Mouse (Mus musculus): ENCODE measurements around the gene Akap7. TPM values are rescaled to one million over a fixed set of nuclear protein-coding genes. Genes with fewer than 3 reads are reported as not detected.

The Akap7 gene
- total RNA-seq (2021), result 10 to 100 TPM; 53.2 to 68.6 TPM

DNA sequence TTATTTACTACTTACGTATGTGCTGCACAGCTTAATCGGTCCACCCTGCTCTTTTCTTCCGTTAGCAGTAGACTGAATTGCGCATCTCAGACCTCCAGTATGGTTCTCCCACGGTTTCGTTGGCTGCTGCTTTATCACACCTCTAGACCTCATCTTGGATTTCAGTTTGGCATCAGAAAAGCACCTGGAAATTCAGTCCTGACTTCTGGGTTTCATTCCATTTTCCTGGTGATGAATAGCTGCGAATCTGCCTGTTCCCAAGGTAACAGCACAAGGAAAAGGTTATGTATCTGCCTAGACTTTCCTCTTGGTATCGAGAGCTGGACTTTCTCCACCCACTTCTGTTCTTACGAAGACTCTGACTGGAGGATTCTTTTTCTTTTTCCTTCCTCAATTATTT, at the start of gene Akap7:
Akap7 (minus strand) TSS at position 101 of the 400 bp plus-strand sequence.
- no peak for DNase-seq
- intact Hi-C loops (cut with DNase I), result no loop called here

DNA sequence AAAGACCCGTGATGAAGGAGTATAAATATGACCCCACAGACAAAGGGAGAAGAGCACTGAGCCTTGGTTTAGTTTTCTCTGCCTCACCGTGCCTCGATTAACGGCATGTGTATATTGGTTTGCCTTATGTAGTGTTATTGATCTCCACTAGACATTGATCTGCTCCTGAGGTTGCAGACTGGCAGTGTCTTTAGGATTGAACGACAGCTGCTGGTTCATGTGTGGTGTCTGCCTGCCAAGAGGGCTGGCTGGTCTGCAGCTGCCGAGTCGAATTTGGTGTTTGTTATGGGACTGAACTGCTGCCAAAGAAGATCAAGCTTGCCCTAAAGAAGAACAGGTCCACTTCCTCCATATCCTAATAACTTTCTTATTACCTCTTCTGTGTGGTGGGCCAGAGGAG, 46.7 kb upstream of the Akap7 start:
- intact Hi-C loops (cut with DNase I), result no loop called here
- no peak for DNase-seq

DNA sequence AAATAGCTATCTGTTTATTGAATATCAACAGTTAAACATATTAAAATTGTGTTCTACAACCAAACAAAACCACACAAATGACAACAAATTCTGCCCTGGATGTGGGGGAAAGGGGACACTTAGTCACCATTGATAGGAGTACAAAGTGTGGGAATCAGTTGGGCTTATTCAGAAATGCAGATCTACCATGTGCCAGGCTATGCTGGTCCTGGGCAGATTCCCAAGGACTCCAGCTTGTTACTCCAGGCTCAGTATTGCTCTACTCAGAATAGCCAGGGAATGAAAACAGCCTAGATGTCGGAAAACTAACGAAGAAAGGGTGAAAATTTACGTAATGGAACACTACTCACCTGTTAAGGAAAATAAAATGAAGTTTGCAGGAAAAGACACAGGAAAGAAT, 46.3 kb upstream of the Akap7 start:
- intact Hi-C loops (cut with DNase I), result no loop called here
- DNase-seq, result no peak

DNA sequence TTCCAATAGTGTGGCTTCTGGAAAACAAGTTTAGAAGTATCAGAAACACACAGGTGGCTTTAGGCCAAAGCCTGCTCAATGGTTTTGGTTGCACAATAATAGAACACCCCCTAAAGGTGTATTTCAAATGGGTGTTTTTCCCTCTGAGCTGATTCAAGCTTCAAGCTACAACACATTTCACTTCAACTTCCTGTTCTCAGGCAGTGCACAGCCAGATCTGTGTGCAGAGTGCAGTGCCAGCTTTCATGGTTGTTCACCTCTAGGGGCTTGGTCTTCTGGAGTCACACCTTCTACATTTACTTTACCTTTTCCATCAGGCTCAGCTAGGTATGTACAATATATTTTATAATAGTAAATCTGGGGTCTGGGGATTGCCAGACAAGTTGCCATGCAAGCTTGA, 35.1 kb upstream of the Akap7 start:
- intact Hi-C loops (cut with DNase I), result no loop called here
- no peak for DNase-seq

DNA sequence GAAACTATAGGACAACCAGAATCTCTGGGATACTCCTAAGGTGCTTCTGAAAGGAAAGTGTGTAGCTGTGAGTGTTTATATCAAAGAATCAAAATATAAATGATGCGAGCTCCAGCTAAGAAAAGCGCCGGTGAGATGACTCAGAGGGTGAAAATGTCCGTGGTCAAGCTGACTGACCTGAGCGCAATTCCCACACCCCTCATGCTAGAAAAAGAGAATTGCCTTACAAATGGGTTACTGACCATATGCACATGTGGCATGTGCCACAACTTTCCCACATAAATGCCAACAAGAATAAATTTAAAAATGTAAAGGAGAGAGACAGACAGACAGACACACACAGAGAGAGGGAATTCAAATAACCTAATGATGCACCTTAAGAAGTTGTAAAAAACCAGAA, 33.0 kb upstream of the Akap7 start:
- DNase-seq, result no peak
- intact Hi-C loops (cut with DNase I), result no loop called here

DNA sequence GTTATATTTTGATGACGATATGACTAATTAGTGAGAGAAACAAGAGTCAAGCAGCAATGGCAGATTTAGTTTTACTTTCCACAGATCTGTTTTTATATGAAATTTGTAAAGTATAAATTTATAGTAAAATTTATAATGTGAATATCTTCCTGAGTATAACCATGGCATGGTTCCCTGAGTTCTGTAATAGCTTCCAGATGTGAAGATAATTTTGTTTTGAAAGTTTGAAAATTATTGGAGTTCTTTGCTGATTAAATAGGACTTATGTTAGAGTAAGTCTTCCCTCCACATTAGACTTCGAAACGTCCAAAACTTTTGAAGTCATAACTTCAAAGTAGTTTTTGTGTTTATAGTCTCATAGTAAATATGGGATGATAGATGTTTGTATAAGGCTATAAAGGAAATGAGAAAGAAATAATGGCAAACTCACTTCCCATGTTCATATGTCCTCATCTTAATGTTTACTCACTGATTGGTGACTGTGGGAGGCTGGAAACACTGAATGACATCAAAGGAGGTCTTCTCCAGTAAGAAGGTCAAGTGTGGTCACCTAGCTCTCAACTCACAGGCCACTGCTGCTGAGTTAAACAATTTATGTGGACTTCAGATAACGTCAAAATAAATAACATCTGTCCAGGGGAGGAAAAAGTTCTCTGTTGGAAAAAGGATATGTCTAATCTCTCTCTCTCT, 25.9 kb upstream of the Akap7 start:
- DNase-seq, result no peak
- intact Hi-C loops (cut with DNase I), result no loop called here

DNA sequence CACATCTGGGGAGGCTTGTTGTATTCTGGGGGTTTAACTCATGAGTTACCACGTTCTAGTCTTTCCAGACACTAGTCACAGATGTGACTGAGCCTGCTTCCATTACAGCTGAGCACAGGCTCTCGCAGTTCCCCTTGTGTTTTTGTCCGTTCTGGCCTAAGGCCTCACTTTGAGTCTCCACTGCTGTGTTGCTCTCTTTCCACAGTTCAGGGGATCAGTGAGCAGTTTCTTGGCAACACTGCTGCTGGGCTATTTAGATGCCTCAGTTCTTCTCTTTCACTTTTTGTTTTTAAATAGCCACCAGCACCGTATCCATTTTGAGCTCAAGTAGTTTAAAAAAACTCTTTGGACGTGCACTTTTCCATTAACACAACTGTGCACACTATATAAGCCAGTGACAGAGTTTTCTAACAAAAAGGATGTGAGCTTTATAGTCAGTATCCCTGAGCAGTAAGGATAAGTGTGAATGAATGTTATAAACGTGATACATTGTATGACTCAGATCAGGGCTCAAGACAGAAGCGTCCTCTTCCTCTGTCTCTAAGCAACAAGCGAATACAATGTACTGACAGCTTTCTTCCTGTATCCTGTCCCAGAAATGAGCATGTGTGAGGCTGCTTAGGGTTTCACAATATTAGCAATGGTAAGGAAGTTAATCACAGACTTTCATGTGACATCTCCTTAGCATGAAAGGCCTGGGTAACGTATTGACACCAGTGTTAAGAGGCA, 23.8 kb upstream of the Akap7 start:
- DNase-seq, result peak; percentile 7 to 24
- intact Hi-C loops (cut with DNase I), result loop anchor here (2.0 kb wide), 2 partner anchors 27 to 33 kb away; partner anchors contain the start of gene Epb41l2

DNA sequence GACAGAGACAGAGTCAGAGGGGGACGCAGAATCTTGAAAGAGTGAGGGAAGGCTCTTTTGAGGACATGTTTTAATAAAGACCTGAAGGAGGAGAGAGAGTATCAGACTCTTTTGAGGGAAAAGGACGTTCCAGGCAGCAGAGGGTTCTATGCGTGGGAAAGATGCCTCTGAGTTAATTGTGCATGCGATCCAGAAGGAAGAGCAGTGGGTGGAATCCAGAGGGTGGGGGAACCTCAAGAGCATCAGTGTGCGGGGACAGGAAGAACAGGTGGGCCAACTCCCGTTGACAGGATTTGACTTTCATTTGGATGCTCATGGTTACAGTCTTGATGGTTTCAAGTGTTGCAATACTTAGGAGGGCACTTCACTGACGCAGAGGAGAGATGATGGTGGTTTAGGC, 22.4 kb upstream of the Akap7 start:
- no peak for DNase-seq
- intact Hi-C loops (cut with DNase I), result loop anchor here (2.0 kb wide), 2 partner anchors 29 to 31 kb away; partner anchors contain the start of gene Epb41l2

DNA sequence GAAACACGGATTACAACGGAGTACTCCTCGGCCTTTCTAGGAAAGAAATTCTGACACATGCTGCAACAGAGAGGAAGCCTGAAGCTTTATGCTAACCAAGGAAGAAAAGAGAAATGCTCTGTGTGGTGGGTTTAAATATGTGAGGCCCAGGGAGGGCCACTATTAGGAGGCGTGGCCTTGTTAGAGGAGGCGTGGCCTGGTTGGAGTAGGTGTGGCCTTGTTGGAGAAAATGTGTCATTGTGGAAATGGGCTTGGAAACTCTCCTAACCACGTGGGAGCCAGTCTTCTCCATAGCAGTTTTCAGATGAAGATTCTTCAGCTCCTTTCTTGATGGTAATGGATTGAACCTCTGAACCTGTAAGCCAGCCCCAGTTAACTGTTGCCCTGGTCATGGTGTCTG, 19.8 kb upstream of the Akap7 start:
- intact Hi-C loops (cut with DNase I), result no loop called here

DNA sequence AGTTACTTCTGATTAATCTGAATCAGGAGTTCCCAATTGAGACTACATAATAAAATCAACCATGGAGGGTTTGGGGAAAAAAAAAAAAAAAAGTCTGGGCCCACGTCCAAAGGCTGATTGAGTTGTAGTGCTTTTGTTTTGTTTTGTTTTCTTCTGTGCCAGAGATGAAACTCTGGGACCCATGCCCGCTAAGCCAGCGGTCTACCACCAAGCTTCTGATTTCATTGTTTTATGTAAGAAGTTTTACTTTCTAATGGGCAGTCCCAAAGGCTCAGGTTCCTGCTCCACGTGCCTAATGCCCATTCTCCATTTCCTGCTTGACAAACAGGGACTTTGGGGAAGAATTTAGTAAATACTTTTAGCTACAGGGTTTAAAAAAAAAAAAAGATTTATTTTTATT, 18.0 kb upstream of the Akap7 start:
- DNase-seq, result peak in 1 of 2 experiments; percentile 10

More for the DNA sequence above, 19.8 kb upstream of the Akap7 start:
- DNase-seq, result no peak

DNA sequence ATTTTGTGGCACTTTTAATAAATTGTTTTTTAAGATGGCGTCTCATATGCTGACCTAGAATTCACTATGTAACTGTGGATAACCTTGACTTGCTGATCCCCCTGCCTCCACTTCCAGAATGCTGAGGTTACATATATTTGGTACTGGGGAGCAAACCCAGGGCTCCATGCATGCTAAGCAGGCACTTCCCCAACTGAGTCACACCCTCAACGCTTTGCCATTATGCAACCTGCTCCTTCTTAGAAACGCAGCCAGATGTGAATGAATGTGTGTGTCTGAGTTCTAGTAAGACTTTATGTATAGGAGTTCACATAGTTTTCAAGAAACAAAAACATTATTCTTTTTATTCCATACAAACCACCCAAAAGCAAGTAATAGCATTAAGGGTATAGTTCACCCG, 13.5 kb upstream of the Akap7 start:
- intact Hi-C loops (cut with DNase I), result no loop called here
- DNase-seq, result no peak

More for the DNA sequence above, 18.0 kb upstream of the Akap7 start:
- intact Hi-C loops (cut with DNase I), result no loop called here

DNA sequence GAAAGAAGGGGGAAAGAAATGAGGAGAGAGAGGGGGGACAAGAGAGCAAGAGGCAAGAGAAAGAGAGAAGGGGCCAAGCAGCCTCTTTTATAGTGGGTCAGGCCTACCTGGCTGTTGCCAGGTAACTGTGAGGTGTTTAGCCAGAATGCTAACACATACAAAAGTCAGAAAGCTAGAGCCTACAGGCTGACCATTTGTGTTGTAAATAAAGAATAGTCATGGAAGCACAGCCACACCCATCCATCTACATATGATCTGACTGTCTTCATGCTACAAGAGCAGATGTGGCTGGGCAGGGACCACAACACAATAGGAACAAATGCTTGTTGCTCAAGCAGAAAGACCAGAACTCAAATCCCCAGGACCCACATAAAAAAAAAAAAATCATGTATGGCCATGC, 11.9 kb upstream of the Akap7 start:
- no peak for DNase-seq
- intact Hi-C loops (cut with DNase I), result no loop called here

DNA sequence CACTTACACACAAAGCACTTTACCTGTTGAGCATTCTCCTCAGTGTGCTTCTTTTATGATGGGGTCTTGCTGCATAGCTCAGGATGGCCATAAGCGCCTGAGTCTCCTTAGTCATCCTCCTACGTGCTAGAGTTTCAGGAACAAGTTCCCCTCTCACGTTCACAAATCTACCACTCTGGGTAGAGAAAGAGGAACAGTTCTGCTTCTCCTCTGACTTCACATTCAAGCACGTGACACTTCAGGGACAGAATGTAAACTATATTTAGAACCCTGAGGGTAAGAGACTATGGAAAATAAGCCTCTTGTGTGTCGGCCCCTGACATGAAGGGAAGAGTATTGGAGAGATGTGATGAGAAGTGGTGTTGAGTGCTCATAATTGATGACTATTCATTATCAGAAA, 10.7 kb upstream of the Akap7 start:
- no peak for DNase-seq
- intact Hi-C loops (cut with DNase I), result no loop called here

DNA sequence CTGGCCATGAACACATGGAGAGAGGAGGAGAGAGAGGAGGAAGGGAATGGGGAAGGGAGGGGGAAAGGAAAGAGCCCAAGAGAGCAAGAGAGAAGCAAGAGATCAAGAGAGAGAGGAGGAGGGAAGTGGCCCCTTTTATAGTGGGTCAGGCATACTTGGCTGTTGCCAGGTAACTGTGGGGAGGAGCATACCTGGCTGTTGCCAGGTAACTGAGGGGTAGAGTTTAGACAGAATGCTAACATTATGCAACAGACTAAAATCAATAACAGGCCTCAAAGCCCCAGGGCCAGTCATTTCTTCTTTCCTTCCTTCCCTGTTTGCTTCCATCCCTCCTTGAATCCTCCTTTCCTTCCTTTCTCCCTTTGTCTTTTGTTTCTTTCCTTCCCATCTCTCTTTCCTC, 10.0 kb upstream of the Akap7 start:
- intact Hi-C loops (cut with DNase I), result no loop called here
- no peak for DNase-seq

DNA sequence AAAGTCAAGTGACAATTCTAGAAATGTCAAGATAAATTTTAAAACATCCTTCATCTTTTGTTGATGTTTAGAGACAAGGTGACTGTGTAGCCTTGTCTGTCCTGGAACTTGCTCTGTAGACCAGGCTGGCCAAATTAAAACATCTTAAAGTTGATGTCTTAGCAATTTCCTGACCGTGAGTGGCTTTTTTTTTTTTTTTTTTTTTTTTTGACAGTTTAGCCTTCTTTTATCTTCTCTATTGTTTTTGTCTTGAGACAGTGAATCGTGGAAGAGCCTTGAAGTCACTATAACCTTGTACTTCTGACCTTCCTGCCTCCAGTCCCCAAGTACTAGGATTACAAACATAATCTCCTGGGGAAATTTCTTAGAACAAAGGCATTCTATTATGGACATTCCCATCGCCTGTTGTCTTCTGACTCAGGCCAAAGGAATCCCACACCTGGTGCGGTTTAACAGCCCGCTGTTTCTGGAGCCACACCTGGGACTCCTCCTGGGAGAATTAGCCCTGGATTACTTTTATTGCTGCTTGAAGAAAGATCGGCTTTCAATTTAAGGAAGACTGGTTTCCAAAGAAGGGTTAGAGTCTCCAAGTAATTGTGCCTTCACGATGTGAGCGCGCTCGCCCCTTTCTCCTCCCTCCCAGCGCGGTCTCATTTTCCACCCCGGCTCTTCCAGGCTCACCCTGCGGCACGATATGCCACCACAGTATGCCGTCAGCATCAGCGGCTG, 6.3 kb upstream of the Akap7 start:
- no peak for DNase-seq
- intact Hi-C loops (cut with DNase I), result no loop called here

DNA sequence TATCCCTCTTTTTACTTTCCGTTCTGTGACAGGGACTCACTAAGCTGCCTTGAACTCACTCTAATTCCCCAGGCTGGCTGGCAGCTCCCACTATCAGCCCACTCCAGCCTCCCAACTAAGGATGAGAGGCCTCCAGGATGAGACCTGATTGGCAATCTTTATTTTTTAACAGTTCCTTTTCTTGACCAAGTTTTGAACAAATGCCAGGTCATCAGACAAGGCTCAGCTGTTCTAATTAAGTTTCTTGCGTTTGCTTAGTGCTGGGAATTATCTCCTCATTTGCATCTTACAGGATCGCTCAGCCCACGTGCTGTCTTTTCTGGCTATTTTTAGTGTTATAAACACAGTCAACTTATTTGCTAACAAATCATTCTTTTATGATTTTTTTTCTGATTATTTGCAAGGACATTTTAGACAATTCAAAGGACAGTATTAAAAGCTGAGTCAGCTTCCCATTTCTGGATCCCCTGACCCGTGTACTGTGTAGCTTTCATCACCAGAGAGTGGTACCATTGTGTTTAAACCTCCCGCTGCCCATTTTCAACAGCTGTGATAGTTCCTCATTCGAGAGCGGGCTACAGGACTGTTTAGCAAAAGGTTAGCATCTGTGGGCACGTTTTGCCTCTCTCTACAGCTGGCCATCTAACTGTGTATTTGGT, 4.0 kb upstream of the Akap7 start:
- intact Hi-C loops (cut with DNase I), result no loop called here
- no peak for DNase-seq

DNA sequence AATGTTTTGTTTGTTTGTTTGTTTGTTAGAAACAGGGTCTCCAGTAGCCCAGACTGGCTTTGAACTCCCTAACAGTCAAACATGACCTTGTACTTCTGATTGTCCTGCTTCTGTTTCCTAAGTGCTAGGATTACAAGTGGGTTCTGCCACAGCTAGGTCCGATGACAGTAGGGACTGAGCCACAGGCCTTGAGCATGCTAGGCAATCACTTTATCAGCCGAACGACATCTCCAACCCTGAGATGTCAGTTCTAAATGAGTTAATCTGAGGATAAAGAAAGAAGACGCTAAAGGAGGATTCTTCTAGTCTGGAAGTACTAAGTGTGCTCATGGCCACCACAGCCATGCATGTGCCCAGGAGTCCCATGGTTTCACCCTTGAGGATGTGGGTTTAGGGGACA, 3.1 kb upstream of the Akap7 start:
- DNase-seq, result no peak
- intact Hi-C loops (cut with DNase I), result no loop called here

DNA sequence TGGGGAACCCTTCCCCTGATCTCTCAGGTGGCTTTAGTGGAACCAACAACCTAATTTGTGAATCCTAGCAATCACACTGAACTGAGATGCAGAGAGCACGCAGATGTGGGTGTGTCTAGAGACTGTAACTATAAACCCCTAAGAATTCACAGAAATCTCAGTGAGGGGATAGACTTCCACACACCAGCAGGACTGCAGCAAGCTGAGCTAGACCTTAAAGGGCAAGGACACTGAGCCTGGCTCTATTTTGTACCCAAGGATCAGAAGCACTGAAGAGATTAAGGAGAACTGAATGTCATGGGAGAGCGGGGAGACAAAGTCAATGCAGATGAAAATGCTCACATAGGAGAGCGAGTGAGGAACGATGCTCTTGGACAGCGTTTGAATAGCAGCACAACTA, 2.3 kb upstream of the Akap7 start:
- DNase-seq, result no peak
- intact Hi-C loops (cut with DNase I), result no loop called here

DNA sequence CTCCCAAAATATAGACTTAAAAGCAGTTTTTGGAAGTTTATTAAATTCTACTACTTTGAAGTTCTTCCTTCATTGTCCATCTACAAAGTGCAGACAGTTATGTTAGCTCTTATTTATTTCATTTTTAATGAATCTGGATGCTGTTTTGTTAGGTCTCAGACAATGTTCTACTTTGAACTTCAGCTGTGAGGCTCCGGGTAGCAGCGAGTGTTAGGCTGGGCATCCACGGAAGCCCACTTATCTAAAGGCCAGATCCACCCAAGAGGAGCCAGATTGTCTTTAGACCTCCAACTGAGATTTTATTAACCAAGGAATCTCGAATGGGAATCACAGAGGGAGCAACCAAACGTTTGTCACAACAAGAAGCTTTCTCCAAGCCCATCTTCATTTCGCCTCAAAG, 2.5 kb downstream of the Akap7 start:
- no peak for DNase-seq
- intact Hi-C loops (cut with DNase I), result no loop called here

DNA sequence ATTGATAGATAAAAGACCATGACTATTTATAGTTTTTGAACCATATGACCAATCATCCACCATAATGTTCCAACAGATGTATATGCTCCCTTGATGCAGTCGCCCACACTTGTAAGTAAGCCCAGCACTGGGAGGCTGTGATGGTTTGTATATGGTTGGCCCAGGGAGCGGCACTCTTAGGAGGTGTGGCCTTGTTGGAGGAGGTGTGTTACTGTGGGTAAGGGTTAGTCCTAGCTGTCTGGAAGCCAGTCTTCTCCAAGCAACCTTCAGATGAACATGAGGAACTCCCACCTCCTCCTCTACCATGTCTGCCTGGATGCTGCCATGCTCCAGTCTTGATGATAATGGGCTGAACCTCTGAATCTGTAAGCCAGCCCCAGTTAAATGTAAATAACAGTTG, 3.1 kb downstream of the Akap7 start:
- no peak for DNase-seq
- intact Hi-C loops (cut with DNase I), result no loop called here

DNA sequence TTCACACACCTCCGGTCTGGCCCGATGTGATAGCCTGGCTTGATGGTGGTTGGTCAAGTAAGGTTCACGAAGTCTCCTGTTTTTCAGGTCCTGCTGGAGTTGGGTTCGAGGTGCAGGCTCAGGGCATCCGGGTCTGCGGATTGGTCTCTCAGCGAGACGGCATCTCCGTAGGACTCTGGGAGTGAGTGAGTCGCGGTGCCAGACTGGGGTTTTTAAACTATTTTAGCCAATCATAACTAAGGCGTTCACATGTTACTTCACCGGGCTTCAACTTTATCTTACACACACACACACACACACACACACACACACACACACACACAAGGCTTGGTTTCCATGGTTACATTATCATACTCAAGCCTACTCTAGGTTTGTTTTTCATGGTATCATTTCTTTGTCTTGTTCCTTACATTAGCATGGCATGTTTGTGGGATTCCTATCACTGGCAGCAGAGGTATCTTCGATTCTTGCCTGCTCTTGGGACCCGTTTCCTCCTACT, 8.6 kb downstream of the Akap7 start:
- intact Hi-C loops (cut with DNase I), result loop anchor here (2.0 kb wide), 1 partner anchor 32 kb away; no protein-coding TSS in a partner anchor
- DNase-seq, result no peak
